Mouse (Mus musculus) heart, embryonic 12.5 days (tissue): ENCODE data around the gene Lmbr1l. TPM values are rescaled to one million over a fixed set of nuclear protein-coding genes. Genes with fewer than 3 reads are reported as not detected.
A peak's percentile ranks its signal among the peaks of the same experiment; 100 is the strongest.

Experiments
- ATAC-seq: fragments of 200-750 bp; cut with Nextera tagmentation; 2 replicates; pipeline ENCODE4 v1.8.0; 2017; ENCODE audit warnings: moderate TSS enrichment, moderate library complexity; ENCODE audit not compliant: insufficient number of reproducible peaks, low FRiP score
- H3K27ac ChIP-seq: fragments of 300-500 bp; sonication (generic); 2 replicates; pipeline ENCODE4 v1.5.1; 2016; ENCODE audit warnings: mild to moderate bottlenecking, moderate library complexity; ENCODE audit not compliant: poor library complexity, severe bottlenecking
- H3K27me3 ChIP-seq: fragments of 300-500 bp; sonication (generic); replicated peaks from 2 replicates; pipeline ENCODE4 v1.6.1; 2016; ENCODE audit warnings: mild to moderate bottlenecking, moderate library complexity
- H3K36me3 ChIP-seq: fragments of 300-500 bp; sonication (generic); 2 replicates; pipeline ENCODE4 v1.6.1; 2016; ENCODE audit warnings: mild to moderate bottlenecking, moderate library complexity
- H3K4me1 ChIP-seq: fragments of 300-500 bp; sonication (generic); replicated peaks from 2 replicates; pipeline ENCODE4 v1.6.1; 2016; ENCODE audit warnings: mild to moderate bottlenecking
- H3K4me2 ChIP-seq: fragments of 300-500 bp; sonication (generic); 2 replicates; pipeline ENCODE4 v1.6.1; 2016; ENCODE audit warnings: mild to moderate bottlenecking, moderate library complexity
- H3K4me3 ChIP-seq: fragments of 300-500 bp; sonication (generic); 2 replicates; pipeline ENCODE4 v1.5.1; 2016; ENCODE audit warnings: mild to moderate bottlenecking
- H3K9ac ChIP-seq: fragments of 300-500 bp; sonication (generic); 2 replicates; pipeline ENCODE4 v1.6.1; 2016; ENCODE audit warnings: mild to moderate bottlenecking, moderate library complexity
- H3K9me3 ChIP-seq: fragments of 300-500 bp; sonication (generic); replicated peaks from 2 replicates; pipeline ENCODE4 v1.6.1; 2016; ENCODE audit warnings: mild to moderate bottlenecking, moderate library complexity
- WGBS: fragments of 180-500 bp; shearing (Covaris S2); methylation state at CpG from one replicate; pipeline ENCODE4 v1.1.7; 2016; 5-methylcytosine and 5-hydroxymethylcytosine counted together
- polyA plus RNA-seq: library from polyadenylated mRNA; unstranded; fragments of >200 nt; fragmentation: Nextera tagmentation; extraction: Ambion mirVana; gene quantifications from 2 replicates; pipeline ENCODE4 v1.2.1, GENCODE M21; 2016

The Lmbr1l gene
- polyA plus RNA-seq, 1 experiment from 2014 or later: 16.9 TPM

DNA sequence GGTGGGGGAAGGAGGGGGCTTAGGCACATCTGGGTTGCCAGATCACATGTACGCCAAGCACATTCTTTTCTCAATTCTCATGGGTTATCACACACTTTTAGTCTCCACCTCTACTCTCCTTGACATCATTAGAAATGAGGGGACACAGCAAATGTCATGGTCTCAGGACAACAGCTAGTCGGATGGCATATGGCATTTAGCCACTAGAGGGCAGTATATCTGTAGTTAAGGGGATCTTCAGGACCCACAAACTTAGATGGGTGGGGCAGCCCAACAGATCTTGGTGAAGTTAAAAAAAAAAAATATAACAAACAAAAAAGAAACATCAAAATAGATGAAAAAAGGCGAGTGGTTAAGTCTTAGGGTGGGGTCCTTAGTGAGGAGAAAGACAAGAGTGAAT, 40.7 kb downstream of the Lmbr1l start:
- H3K27me3 ChIP-seq: no peaks in the 10 kb centered on the region
- no peak overlapping the region for H3K9ac ChIP-seq
- H3K27ac ChIP-seq: no peak overlapping the region
- H3K4me2 ChIP-seq: no peak overlapping the region
- H3K36me3 ChIP-seq: 0 out of 2 replicates have a peak, but pooled peaks cover 3% of the 10 kb centered on the region
- no peak overlapping the region for H3K4me3 ChIP-seq
- no peak for ATAC-seq
- peaks cover 20% of the 10 kb centered on the region for H3K4me1 ChIP-seq
- 9% methylated on average over 3 of the region's 3 CpGs for WGBS
- no peaks in the 10 kb centered on the region for H3K9me3 ChIP-seq

DNA sequence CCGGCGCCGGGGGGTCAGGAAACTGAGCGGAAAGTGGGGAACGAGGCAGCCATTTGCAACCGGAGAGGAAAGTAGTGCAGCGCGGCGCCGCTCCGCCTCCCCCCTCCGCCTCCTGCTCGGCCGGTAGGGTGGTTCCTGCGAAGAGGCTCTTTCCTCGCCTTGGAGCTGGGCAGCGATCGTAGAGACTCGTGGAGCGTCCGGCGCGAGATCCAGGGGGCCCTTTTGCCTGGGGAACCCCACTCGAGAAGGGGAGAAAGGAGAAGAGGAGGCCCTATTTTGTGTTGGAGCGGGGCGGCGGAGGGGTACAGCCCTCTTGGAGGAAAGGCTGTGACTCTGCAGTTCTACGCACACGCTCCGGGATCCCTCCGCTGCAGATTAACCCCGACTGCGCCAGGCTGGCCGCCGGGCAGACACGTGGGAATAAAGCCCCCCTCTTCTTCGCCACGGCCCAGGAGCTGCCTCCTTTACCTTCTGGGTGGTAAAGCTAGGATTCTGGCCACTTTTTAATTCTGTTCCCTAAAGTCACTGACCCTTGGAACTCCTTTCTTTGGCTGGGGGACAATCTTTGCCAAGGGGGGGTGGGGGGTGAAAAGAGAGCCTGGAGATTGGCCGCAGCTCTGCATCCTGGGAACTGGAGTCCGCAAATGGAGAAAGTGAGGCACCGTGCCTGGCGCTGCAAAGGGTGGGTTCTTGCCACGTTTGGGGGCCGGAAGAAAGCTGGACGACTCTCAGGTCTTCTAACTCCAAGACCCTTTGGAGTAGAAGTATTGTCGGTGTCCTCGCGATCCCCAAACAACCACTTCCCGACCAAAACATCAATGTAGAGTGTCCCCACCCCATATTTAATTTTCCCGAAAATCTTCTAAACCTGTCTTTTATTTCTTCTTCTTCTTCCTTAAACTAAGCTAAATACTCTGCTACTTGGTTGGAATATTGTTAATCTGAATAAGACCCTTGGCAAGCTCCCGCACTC, 45.8 kb downstream of the Lmbr1l start:
- Histone ChIP-seq H3K4me1 (peaks cover 37% of the 10 kb centered on the region), H3K9ac (peak overlapping the region; percentile 97), H3K4me3 (peak overlapping the region; percentile 85), H3K27me3 (no peaks in the 10 kb centered on the region), H3K36me3 (no peaks in the 10 kb centered on the region), H3K9me3 (no peaks in the 10 kb centered on the region), H3K27ac (peak overlapping the region; percentile 98), H3K4me2 (peak overlapping the region; percentile 99)
- ATAC-seq: peak; percentile 85
- 1% methylated on average over 51 of the region's 51 CpGs for WGBS

DNA sequence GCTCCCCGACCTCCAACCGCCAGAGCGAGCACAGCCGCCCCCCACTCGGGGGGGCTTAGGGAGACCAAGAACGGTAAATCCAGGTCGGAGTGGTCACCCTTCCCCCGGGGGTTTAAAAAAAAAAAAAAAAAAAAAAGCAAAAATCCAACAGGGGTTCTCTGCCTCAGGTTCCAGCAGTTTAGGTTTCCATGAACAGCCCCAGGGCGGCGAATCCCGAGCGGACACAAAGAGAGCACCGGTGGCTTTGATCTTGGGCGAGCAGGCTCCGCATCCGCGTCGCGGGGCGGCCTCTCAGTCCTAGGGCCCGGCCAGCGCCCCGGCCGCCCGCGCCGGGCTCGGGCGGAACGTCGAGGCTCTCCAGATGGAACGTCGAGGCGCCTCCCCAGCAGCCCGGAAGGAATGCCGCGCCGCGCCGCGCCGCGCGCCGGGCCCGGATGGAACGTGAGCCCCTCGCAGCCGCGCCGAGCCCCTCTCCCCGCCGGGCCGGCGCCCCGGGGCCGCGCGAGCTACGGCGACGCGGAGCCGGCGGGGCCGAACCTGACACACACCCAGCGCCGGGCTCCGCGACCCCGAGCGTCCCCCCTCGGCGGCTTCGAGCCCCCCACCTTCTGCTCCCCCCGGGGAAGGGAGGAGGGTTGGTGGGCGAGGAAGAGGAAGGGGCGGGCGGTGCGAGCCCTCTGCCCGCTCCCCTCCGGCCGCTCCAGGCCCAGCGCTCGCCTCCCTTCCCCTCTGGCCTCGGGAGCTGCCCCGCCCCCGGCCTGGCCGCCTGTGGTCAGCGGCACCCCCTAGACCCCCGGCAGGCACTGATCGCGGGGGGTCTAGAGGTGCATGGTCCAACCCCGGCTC, 46.7 kb downstream of the Lmbr1l start, which contains the start of gene Kmt2d:
Gene Kmt2d (minus strand): TSS at position 135 of the 846 bp plus-strand sequence.
- H3K4me1 ChIP-seq: peaks cover 40% of the 10 kb centered on the region
- under 1% methylated on average over 89 of the region's 94 CpGs for WGBS
- H3K9ac ChIP-seq: peak within 1 kb of the TSS; percentile 97
- H3K4me3 ChIP-seq: peak within 1 kb of the TSS; percentile 85
- peak within 1 kb of the TSS; percentile 98 for H3K27ac ChIP-seq
- H3K4me2 ChIP-seq: peak within 1 kb of the TSS; percentile 99
- no peaks in the 10 kb centered on the region for H3K27me3 ChIP-seq
- peaks cover 3% of the 10 kb centered on the region for H3K36me3 ChIP-seq
- H3K9me3 ChIP-seq: no peaks in the 10 kb centered on the region
- peak; percentile 79 for ATAC-seq

DNA sequence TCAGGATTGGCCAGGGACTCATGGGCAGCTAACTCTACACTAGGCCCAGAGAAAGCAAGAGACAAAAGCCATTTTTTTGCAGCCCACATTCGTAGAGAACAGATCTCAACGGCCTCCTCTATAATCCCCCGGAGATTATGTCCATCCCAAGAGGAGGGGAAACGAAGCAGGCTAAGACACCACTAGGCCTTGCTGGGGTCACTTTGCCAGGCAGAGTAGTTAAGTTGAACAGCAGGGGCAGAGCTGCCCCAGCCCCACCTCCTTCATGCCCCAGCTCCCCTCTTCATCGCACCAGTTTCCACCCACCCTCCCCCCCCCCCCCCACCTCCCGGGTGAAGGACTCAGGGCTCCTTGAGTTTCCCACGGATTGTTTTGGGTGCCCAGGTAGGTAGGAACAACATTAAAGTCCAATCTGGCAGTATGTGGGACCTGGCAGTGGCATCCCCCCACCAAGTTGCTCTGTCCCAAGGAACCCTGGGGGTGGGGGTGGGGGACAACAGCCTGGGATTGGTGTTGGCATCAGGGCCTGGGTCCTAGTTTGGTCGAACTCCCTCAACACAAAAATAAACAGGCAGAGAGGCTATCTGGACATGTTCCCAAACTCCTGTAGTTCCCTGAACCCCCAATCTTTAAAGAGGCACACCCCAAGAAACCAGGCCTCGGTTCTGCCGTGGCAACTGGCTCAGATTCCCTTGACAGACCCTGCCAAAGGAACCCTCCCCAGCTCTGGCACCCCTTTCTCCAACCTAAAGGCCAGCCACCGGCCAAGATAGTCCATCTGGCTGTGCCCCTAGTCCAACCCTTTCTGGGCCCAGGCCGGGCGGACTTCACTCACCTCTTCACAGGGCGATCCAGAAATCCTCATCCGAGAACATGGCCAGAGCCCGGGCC, 47.6 kb downstream of the Lmbr1l start:
- no peak for ATAC-seq
- peak overlapping the region; percentile 97 for H3K9ac ChIP-seq
- no peaks in the 10 kb centered on the region for H3K9me3 ChIP-seq
- WGBS: 0% methylated on average over 15 of the region's 16 CpGs
- H3K4me2 ChIP-seq: peak overlapping the region; percentile 99
- peak overlapping the region; percentile 98 for H3K27ac ChIP-seq
- peak overlapping the region; percentile 85 for H3K4me3 ChIP-seq
- no peaks in the 10 kb centered on the region for H3K27me3 ChIP-seq
- H3K36me3 ChIP-seq: peaks cover 12% of the 10 kb centered on the region
- H3K4me1 ChIP-seq: peaks cover 40% of the 10 kb centered on the region

DNA sequence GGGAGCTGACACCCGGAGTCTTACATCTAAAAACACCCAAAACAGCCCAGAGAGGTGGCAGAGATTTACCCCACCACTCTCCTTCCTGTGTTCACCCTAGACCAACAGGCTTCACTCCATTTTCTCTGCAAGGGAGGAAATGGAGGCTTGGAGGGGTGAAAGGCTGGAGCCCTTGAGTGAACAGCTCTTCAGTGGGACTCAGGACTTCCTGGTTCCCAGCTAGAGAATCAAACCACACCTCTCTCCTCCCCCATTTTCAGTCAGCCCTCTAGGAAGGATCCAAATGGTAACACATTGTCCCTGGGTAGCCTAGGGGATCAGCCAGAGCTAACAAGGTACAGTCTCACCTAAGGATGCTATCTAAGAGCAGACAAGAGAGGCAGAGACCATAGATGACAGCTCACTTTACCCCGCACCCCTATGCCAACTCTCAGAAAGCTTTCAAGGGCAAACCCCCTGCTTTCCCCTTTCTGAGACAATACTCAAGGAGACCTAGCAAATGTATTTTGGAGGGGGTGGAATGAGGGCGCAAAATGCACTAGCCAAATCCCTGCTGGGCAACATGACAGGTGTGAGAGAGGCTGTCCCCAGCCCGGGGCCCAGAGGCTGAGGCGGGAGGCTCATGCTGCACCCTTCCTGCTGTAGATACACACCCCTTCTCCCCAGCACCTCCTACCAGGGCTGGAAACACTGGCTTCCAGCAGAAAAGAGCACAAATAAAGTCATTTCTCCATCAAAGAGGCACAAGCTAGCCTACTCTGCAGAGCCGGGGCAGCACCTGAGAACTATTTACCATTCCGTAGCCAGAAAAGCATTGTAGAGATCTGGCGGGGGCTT, 48.5 kb downstream of the Lmbr1l start:
- Histone ChIP-seq H3K27ac (peak overlapping the region; percentile 98), H3K27me3 (no peaks in the 10 kb centered on the region), H3K36me3 (peaks cover 21% of the 10 kb centered on the region), H3K4me1 (peaks cover 40% of the 10 kb centered on the region), H3K4me3 (peak overlapping the region; percentile 85), H3K9ac (peak overlapping the region; percentile 97), H3K4me2 (peak overlapping the region; percentile 99), H3K9me3 (no peaks in the 10 kb centered on the region)
- ATAC-seq: no peak
- WGBS: 9% methylated on average over 8 of the region's 8 CpGs

DNA sequence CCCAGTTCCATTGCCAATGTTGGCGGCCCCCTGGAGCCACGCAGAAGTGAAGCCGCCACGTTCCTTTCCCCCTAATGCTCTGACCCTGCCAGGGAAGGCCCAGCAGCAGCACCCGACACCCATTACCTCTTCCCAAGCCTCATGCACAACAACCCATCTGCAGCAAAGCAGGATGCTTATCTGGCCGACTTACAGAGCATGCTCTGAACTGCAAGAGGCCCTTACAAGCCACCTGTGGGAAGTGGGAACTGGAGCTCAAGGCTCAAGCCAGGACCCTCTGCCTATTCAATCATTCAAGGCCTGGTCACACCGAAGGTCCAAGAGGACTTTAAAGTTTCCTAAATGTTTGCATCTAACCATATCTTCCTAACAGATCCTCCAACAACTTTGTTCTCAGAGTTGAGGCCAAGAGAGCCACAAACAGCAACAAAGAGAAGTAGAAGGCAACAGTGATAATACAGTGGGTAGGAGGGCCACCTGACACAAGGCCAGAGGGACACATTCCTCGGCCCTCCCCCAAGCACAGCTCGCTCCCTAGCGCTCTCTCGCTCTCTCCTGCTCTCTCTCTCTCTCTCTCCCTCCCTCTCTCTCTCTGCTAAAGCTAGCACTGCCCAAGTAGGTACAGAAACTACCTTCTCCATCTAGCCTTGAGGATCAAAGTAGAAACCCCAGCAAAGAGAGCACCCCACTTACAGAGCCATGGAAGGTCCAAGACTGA, 49.5 kb downstream of the Lmbr1l start:
- H3K9ac ChIP-seq: peak overlapping the region; percentile 97
- no peaks in the 10 kb centered on the region for H3K27me3 ChIP-seq
- H3K27ac ChIP-seq: peak overlapping the region; percentile 66
- H3K36me3 ChIP-seq: peaks cover 31% of the 10 kb centered on the region
- peaks cover 40% of the 10 kb centered on the region for H3K4me1 ChIP-seq
- 31% methylated on average over 11 of the region's 11 CpGs for WGBS
- ATAC-seq: no peak
- peak overlapping the region; percentile 85 for H3K4me3 ChIP-seq
- H3K4me2 ChIP-seq: peak overlapping the region; percentile 99
- H3K9me3 ChIP-seq: no peaks in the 10 kb centered on the region

DNA sequence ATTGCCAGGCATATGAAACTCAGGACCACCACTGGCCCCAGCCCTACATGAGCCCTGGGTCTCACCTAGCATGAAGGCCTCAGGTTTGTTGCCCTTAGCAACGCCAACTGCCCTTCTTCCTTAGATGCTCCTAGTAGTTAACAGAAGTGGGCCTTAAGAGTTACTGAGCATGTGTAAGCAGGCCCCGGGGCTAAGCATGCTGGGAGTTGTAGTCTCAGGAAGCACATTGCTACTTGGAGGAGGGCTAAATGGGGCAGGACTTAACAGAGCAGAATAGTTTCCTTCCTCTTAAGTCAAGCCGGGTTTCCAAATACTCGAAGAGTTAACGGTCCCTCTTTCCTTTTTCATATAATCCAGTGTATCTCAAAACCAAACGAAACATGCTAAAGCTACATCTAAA, 50.7 kb downstream of the Lmbr1l start:
- 0 out of 2 replicates have a peak overlapping the region, but pooled peaks have one; percentile 85 for H3K4me3 ChIP-seq
- peak overlapping the region; percentile 99 for H3K4me2 ChIP-seq
- peak overlapping the region; percentile 97; the same call in 1 of the 2 replicates for H3K9ac ChIP-seq

DNA sequence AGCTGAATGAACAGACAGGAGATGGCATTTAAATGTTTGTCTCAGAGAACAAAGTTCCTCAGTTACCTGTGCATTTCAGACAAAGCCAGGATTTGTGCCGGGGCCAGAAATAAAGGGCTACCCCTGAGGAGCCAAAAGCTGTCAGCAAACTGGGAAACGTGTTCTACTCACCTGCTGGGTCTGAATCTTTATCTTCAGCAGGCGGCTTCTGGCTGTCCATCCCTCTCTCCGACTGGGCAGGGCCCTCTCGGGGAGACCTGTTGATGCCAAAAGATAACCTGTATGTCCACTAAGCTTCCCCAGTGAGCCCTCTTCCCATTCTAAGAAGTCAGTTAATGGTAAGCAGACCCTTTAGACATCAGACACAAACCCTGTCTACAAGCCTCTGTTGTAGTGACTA, 51.5 kb downstream of the Lmbr1l start:
- Histone ChIP-seq H3K4me2 (no peak overlapping the region), H3K9me3 (no peaks in the 10 kb centered on the region), H3K36me3 (peaks cover 51% of the 10 kb centered on the region), H3K4me3 (no peak overlapping the region), H3K9ac (no peak overlapping the region), H3K27me3 (no peaks in the 10 kb centered on the region), H3K4me1 (peaks cover 32% of the 10 kb centered on the region), H3K27ac (no peak overlapping the region)
- ATAC-seq: no peak
- WGBS: 75% methylated on average over 5 of the region's 5 CpGs

More for the DNA sequence above, 50.7 kb downstream of the Lmbr1l start:
- no peak for ATAC-seq
- H3K4me1 ChIP-seq: peaks cover 32% of the 10 kb centered on the region
- peaks cover 43% of the 10 kb centered on the region for H3K36me3 ChIP-seq
- no peaks in the 10 kb centered on the region for H3K9me3 ChIP-seq
- no peaks in the 10 kb centered on the region for H3K27me3 ChIP-seq
- WGBS: 56% methylated on average over 6 of the region's 6 CpGs
- H3K27ac ChIP-seq: no peak overlapping the region

DNA sequence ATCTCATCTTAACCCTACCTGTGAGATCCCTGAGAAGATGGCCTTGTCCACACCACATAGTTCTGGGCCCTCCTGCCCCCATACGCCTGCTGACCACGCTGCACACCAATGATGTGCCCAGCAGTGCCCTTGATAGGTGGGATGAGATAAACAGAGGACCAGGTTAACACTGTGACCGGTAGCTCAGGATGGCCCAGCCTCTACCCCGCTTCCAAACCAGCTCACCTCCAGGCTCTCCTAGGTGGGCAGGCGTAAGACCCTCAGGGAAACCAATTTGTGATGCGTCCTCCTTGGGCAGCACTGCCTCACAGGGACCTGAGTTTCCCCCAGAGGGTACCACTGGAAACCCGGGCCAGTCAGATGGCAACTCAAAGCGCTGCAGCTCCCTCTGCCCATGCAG, 52.3 kb downstream of the Lmbr1l start:
- Histone ChIP-seq H3K4me2 (no peak overlapping the region), H3K4me3 (no peak overlapping the region), H3K36me3 (peaks cover 59% of the 10 kb centered on the region), H3K9ac (no peak overlapping the region), H3K27me3 (no peaks in the 10 kb centered on the region), H3K27ac (no peak overlapping the region), H3K9me3 (no peaks in the 10 kb centered on the region), H3K4me1 (peaks cover 32% of the 10 kb centered on the region)
- 96% methylated on average over 8 of the region's 8 CpGs for WGBS
- no peak for ATAC-seq
